12 mouse cellular contexts compared by ENCODE assay signal in genomic region chr1:166127719-166128118, GRCm38 (mm10). TPM values are rescaled to one million over a fixed set of nuclear protein-coding genes. Genes with fewer than 3 reads are reported as not detected.
DNase-seq lines count a peak whose midpoint lies in the region; TF ChIP-seq lines count a peak whose summit lies in the region.
"Had no signal": no experiment of that assay in that cellular context is flagged by ENCODE, and none has a peak within 500 bp of the region (broad histone marks: within the 10 kb centered on the region; RNA-seq: fewer than 3 reads in every experiment).

Gene Dusp27, minus strand, starts transcription at chr1:166127922.

- H3K9ac ChIP-seq in heart, adult 2 months (ENCODE audit: low read depth, low read length), result peak within 1 kb of the TSS; percentile 89

- TF ChIP-seq CTCF in E14TG2a.4 (conservative IDR thresholded peaks at IDR 0.05; ENCODE audit: low read length), result no peak
- no peak for TF ChIP-seq CTCF in heart, adult 2 months (IDR thresholded peaks at IDR 0.05)

- H3K79me2 ChIP-seq in heart, adult 2 months (replicated peaks; ENCODE audit: control insufficient read depth, insufficient read depth, low read length), result no peaks in the 10 kb centered on the region

- H3K4me3 ChIP-seq in E14TG2a.4 (replicated peaks; ENCODE audit: low read length), result peak within 1 kb of the TSS; percentile 85
- H3K4me3 ChIP-seq in heart, adult 2 months, result peak within 1 kb of the TSS; percentile 43
- peak within 1 kb of the TSS; percentile 25 for H3K4me3 ChIP-seq in limb, embryonic 10.5 days
- H3K4me3 ChIP-seq: megakaryocyte, embryonic 14.5 days had no signal

- peaks cover 31% of the 10 kb centered on the region for H3K36me3 ChIP-seq in E14TG2a.4 (ENCODE audit: insufficient read depth, low read length)
- H3K36me3 ChIP-seq in heart, adult 2 months (ENCODE audit: control insufficient read depth, insufficient read depth, low read length), result peaks cover 3% of the 10 kb centered on the region
- H3K36me3 ChIP-seq in limb, embryonic 10.5 days, result no peaks in the 10 kb centered on the region

- peaks cover 76% of the 10 kb centered on the region for H3K4me1 ChIP-seq in E14TG2a.4 (replicated peaks; ENCODE audit: low read depth, low read length)
- peaks cover 5% of the 10 kb centered on the region; the same call in 1 of the 2 replicates for H3K4me1 ChIP-seq in heart, adult 2 months (ENCODE audit: control insufficient read depth, insufficient read depth, low read length)
- H3K4me1 ChIP-seq in limb, embryonic 10.5 days, result peaks cover 47% of the 10 kb centered on the region

- H3K9me3 ChIP-seq in E14TG2a.4 (ENCODE audit: low read length), result peaks cover 14% of the 10 kb centered on the region
- no peaks in the 10 kb centered on the region for H3K9me3 ChIP-seq in limb, embryonic 10.5 days (replicated peaks)

- 22% methylated on average over 4 of the region's 4 CpGs for WGBS in heart, adult 2 months
- WGBS in limb, embryonic 10.5 days, result 48% methylated on average over 4 of the region's 4 CpGs

- peak within 1 kb of the TSS; percentile 90 for H3K27ac ChIP-seq in heart, adult 2 months
- H3K27ac ChIP-seq in limb, embryonic 10.5 days, result peak within 1 kb of the TSS; percentile 83

- no peak for TF ChIP-seq EP300 in heart, adult 2 months (IDR thresholded peaks at IDR 0.05; ENCODE audit: insufficient read depth, low read depth, low read length)

- peak; percentile 73 for TF ChIP-seq POLR2A in heart, adult 2 months (IDR thresholded peaks at IDR 0.05; ENCODE audit: insufficient read depth, low read depth, low read length)

- no peaks in the 10 kb centered on the region for H3K27me3 ChIP-seq in E14TG2a.4 (ENCODE audit: insufficient read depth, low read length)
- H3K27me3 ChIP-seq in heart, adult 2 months (ENCODE audit: control insufficient read depth, insufficient read depth, low read length), result no peaks in the 10 kb centered on the region
- H3K27me3 ChIP-seq in limb, embryonic 10.5 days (ENCODE audit: low read depth, poor library complexity, severe bottlenecking), result no peaks in the 10 kb centered on the region

- intact Hi-C loops in heart, adult 2 months (cut with DNase I), result no loop called here
- intact Hi-C loops in left cerebral cortex, postnatal 10 days (cut with DNase I), result no loop called here

- DNase-seq in embryo, embryonic 11 days, result peak; percentile 62
- DNase-seq in heart, adult 2 months, result peak in 1 of 2 experiments; percentile 19
- DNase-seq in limb, embryonic 10.5 days (ENCODE audit: low spot score), result no peak
- no peak for DNase-seq in Muller cell, postnatal 12 days (ENCODE audit: inconsistent ontology term)
- DNase-seq in thymus, postnatal 0 days (ENCODE audit: low spot score), result no peak
- no peak for DNase-seq in left cerebral cortex, postnatal 10 days (ENCODE audit: extremely low spot score in 1 of 2, low spot score in 2 of 2)
- DNase-seq in right cerebral cortex, postnatal 14 days, result no peak
- DNase-seq: layer of hippocampus, adult 9-11 months; right cerebral cortex, adult 18-20 months had no signal

RNA-seq across cellular contexts. Expression of gene Dusp27, which starts in this region (rescaled TPM):
- 10 to 100 TPM; 37.3 to 42.1 TPM for total RNA-seq in heart, adult 2 months (2021)
- polyA plus RNA-seq in heart, adult 2 months (2012; rRNA removed), result 9.4 and 12.8 TPM in 2 replicates
- polyA plus RNA-seq in limb, embryonic 10.5 days (2016; fragmentation: Nextera tagmentation; extraction: Ambion mirVana), result 1.8 and 2.4 TPM in 2 replicates
- polyA plus RNA-seq in thymus, postnatal 0 days (2015; fragmentation: Nextera tagmentation; extraction: Ambion mirVana), result 0.14 and 0.15 TPM in 2 replicates
- total RNA-seq in left cerebral cortex, postnatal 10 days (2021), result under 1 TPM; 0.45 to 0.54 TPM
- total RNA-seq: MEL had no signal

Comparison
In these comparisons a context has a peak if more than half of its experiments do, and no peak if none do; other contexts are left out.
1. RNA of gene Dusp27 (total RNA-seq): 37.3 to 42.1 TPM in heart, adult 2 months; 0.45 to 0.54 TPM in left cerebral cortex, postnatal 10 days; every median in the first group is over 10 times any median in the second.
2. H3K4me3 ChIP-seq: peak in every context shown above with its lines; median percentile 85 in E14TG2a.4; 43 in heart, adult 2 months; 25 in limb, embryonic 10.5 days.